Mouse (Mus musculus) cerebellum, adult 9-11 months (tissue): ENCODE measurements around the gene Adamts9.

Experiments
- DNase-seq: peaks from one replicate; pipeline ENCODE4 v3.0.0; 2022

The Adamts9 gene

GRCm38 (mm10) chr6:92943057-92943781 lies at the start of gene Adamts9:
Adamts9 (minus strand) TSS chr6:92943492.
- no peak for DNase-seq

DNA sequence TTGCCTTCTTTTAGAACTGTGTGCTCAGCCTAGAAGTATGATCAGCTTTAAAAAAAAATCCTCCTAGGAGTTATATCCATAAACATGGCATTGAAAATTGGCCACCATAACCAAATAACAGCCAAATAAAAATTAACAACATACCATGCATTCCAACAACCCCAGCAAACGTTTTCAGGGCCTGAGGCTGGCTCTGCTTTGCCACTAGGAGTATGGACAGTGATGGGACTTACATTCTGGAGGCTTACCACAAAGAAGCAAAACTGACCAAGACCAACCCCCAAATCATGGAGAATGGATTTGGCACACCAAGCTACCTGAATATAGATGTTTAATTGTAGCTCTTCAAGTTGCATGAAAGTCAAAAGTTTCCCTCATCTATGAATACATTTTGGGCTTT lies 48.3 kb upstream of the Adamts9 start:
- no peak for DNase-seq

GRCm38 (mm10) chr6:92988620-92988998 lies 45.3 kb upstream of the Adamts9 start:
- DNase-seq, result no peak

DNA sequence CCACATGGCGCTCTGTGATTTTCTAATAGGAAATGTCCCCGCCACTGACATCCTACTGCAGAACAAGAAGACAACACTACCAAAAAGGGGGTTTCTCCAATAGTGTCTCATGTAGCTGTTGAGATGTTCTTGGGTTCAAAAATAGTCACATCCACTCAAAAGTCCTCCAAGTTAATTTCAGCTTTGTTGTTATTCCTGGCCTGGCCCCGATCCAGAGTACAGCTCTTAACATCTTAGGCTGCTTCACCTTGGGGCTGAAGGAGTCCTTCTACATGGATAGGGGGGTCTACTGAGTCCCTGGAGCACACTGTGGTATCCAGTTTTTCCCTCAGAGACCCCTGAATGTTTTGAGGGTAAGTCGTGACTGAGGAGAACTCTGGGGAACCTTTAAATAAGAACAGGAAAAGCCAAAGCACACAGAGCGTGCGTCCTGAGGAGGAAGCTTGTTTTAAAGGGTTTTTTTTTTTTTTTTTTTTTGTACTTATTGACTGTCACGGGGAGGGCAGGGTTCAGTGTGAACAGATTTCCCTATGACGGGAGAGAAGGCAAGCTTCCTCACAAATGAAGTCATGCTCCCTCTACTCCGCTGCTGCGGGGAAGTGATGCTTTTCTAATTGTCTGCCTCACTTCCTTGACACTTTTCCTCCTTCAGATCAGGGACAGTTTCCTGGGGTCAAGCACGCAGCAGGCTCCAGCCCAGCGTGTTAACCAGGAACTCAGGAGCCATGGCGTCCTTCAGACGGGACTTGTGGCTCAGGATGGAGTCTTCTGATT lies 44.7 kb upstream of the Adamts9 start:
- DNase-seq, result no peak

- DNase-seq, result no peak
Observed at GRCm38 (mm10) chr6:92987366-92987765, 44.1 kb upstream of the Adamts9 start.

GRCm38 (mm10) chr6:92983421-92983820 lies 40.1 kb upstream of the Adamts9 start:
- no peak for DNase-seq

GRCm38 (mm10) chr6:92981451-92982186 lies 38.3 kb upstream of the Adamts9 start:
- no peak for DNase-seq

DNA sequence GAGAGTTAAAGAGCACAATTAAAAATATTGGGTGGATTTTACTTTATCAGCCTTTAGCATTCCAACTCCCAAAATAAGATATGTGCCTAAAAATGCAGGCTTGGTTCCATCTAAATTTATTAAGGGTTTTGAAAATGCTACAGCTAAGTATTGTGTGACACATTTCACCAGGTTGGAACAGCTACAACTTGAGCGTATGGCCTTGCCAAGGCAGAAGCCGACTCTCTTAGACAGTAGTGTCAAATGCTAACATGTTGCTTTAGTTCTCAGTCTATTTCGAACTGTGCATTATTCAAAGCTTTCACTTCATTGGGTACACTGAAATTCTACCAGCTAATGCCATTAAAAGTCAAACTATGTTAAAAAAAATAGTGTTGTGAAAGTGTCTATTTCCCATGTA lies 30.0 kb upstream of the Adamts9 start:
- no peak for DNase-seq

- DNase-seq, result no peak
Observed at GRCm38 (mm10) chr6:92968718-92969117, 25.4 kb upstream of the Adamts9 start.

DNA sequence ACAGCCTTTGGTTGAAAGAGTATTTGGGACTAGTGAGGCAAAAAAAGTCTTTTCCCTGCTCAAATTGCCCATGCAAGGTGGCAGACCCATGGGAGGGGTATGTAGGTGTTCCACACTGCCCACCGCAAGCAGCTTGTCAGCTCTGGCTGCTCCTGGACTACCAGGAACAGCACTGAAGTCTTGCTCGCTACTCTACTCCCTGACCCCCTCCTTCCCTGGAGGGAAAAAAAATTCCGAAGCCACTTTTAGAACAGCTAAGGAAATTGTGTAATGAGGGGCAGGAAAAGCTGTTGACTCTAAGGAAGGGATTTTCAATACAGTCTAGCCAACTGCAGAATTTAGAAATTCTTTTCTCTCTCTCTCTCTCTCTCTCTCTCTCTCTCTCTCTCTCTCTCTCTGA lies 24.9 kb upstream of the Adamts9 start:
- no peak for DNase-seq

GRCm38 (mm10) chr6:92962966-92963365 lies 19.7 kb upstream of the Adamts9 start:
- no peak for DNase-seq

GRCm38 (mm10) chr6:92960997-92961396 lies 17.7 kb upstream of the Adamts9 start:
- no peak for DNase-seq

DNA sequence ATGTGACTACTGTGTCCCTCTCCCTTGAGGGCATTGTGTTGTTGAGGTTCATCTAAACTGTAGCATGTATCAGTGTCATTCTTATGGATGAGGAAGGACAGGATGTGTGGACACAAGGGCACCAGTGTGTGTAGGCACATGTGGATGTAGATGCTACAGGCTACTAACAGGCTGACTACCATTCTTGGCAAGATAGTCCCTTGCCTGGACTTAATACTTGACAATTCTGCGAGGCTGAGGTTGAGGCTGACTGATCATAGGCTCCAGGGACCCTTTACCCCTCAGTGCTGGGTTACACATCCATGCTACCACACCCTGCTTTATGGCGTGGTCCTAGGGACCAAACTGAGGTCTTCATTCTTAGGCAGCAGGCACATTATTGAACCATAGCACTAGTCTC lies 16.1 kb upstream of the Adamts9 start:
- DNase-seq, result no peak

- no peak for DNase-seq
Observed at GRCm38 (mm10) chr6:92947337-92948042, 4.2 kb upstream of the Adamts9 start.

DNA sequence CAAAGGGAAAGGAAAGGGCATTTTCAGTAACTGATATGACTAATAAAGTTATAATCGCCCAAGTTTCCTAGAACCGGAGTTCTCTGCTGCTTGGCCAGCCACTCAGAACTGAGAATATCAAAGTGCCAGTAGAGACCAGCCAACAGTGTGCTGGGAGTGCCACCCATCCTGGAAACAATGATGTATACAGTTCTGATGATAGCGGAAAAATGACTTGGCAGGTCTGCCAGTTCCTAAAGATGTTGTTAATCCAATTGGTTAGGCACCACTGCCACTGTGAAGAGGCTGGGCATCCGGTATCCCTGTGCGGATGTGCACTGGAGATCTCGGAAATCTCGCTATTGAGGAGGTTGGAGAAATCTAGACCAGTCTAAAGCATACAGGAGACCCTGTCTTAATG lies 1.4 kb upstream of the Adamts9 start:
- DNase-seq, result no peak

DNA sequence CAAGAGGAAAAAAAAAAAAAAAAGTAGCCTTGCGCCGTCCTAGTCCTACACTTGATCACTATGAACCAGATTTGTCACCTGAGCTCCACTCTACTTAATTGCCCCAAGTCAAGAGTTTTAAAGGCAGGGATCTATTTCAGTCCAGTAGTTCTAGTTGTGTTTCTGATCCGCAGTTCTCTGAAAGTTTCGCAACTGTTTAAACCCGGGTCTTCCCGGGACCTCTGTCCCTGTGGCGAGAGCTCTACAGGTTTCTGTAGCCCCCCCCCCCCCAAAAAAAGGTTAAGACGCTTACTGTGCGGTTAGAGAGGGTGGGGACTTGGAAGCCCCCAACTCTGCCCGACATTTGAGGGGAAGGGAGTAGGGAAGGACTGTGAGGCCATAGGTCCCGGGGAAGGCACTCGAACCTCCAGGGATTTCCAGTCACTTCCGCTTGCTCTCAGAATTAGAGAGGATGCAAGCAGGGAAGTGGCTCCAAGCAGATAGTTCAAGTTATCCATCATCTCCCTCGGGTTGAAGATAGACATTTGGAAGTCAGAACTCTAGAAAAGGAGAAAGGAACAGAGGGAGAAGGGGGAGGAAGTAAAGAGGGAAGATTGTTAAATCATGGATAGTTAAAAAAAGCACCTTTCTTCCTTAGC lies 875 bp upstream of the Adamts9 start:
- DNase-seq, result no peak

- no peak for DNase-seq
Observed at GRCm38 (mm10) chr6:92941756-92942420, 1.4 kb downstream of the Adamts9 start.

- peak; percentile 23 for DNase-seq
Observed at GRCm38 (mm10) chr6:92941281-92941731, 2.0 kb downstream of the Adamts9 start.

GRCm38 (mm10) chr6:92940191-92941131 lies 2.8 kb downstream of the Adamts9 start:
- DNase-seq, result no peak

- DNase-seq, result no peak
Observed at GRCm38 (mm10) chr6:92928261-92928660, 15.0 kb downstream of the Adamts9 start.

GRCm38 (mm10) chr6:92924536-92924935 lies 18.8 kb downstream of the Adamts9 start:
- no peak for DNase-seq
